Mouse (Mus musculus) CH12.LX (cell line): ENCODE measurements at regions not wholly inside any gene's neighbourhood (a gene's known extent, or its start where the extent isn't known, plus 50 kb on each side); places are given as distances from the start of the nearest gene placed in this dataset.

Source experiments
- CTCF ChIP-seq, 2 experiments: IDR thresholded peaks in 1 of 2; conservative IDR thresholded peaks in 1 of 2; 2 replicates each; pipeline ENCODE4 v1.5.1; 2011 to 2012; ENCODE audit warnings: low read depth in 2 of 2, low read length in 2 of 2, improper control_type of control experiment in 1 of 2, inconsistent platforms in 1 of 2, mild to moderate bottlenecking in 1 of 2, moderate library complexity in 1 of 2
- E2F4 ChIP-seq: IDR thresholded peaks from 2 replicates; pipeline ENCODE4 v1.6.1; 2011; ENCODE audit warnings: low read depth, low read length, improper control_type of control experiment; ENCODE audit not compliant: insufficient replicate concordance
- JUN ChIP-seq: IDR thresholded peaks from 2 replicates; pipeline ENCODE4 v1.6.1; 2011; ENCODE audit warnings: low read depth, mild to moderate bottlenecking, low read length, improper control_type of control experiment, moderate library complexity; ENCODE audit not compliant: insufficient read depth
- MAZ ChIP-seq: IDR thresholded peaks from 2 replicates; pipeline ENCODE4 v1.6.1; 2012; ENCODE audit warnings: low read depth, mild to moderate bottlenecking, inconsistent platforms, low read length, improper control_type of control experiment, moderate library complexity
- RCOR1 ChIP-seq: conservative IDR thresholded peaks from 2 replicates; pipeline ENCODE4 v1.6.1; 2012; ENCODE audit warnings: low read depth, mild to moderate bottlenecking, inconsistent platforms, low read length, improper control_type of control experiment
- TCF12 ChIP-seq: IDR thresholded peaks from 2 replicates; pipeline ENCODE4 v1.6.1; 2014; ENCODE audit warnings: low read depth, mild to moderate bottlenecking, inconsistent platforms, low read length, improper control_type of control experiment
- ZMIZ1 ChIP-seq: IDR thresholded peaks from 2 replicates; pipeline ENCODE4 v1.6.1; 2012; ENCODE audit warnings: low read depth, mild to moderate bottlenecking, inconsistent platforms, low read length, improper control_type of control experiment

DNA sequence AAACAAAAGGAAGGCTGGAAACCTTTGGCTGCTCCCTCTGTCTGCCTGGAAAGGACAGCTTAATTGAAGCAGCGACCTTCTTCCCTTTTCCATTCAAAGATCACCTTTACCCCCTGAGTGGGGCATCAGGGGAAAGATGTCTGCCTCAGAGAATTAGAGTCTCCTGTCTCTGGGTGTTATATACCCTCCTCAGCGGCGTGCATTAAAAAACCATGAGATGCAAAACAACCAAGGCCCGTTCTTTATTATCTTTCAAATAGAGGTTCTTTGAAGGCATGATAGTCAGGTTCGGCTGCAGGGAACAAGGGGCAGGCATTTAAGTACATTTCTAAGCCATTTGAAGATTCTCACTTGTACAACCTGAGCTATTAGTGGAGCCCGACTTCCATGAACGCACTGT lies 263.0 kb upstream of the Gadl1 start:
- TF ChIP-seq CTCF (conservative IDR thresholded peaks at IDR 0.05 in 1 of 2, IDR thresholded peaks at IDR 0.05 in 1 of 2; ENCODE audit: low read depth in 2 of 2, low read length in 2 of 2) (no peak), MAZ (no peak), TCF12 (no peak), ZMIZ1 (no peak), JUN (no peak), E2F4 (no peak), RCOR1 (no peak)
